Mouse (Mus musculus) C2C12 (cell line): ENCODE measurements around the gene Diexf.

Source experiments
- CTCF ChIP-seq: IDR thresholded peaks from one replicate; pipeline ENCODE4 v1.5.1; 2011; ENCODE audit not compliant: control insufficient read depth, insufficient read depth, insufficient read length
- USF1 ChIP-seq: IDR thresholded peaks from one replicate; pipeline ENCODE4 v1.6.1; 2011; ENCODE audit warnings: low read depth, mild to moderate bottlenecking, control low read depth, moderate library complexity

GRCm38 (mm10) chr1:193098946-193099345 is 31.1 kb downstream of the Diexf start:
- TF ChIP-seq CTCF, result no peak
- no peak for TF ChIP-seq USF1
